Mouse (Mus musculus) right cerebral cortex, postnatal 36 days (tissue): Measurements from ENCODE around the gene Ankrd13c.
"Not testable (repeated sequence)": the region's sequence is repeated elsewhere in the genome, so short reads cannot be mapped to it uniquely, and the experiment has no call there.

Experiments used
- DNase-seq, 2 experiments: peaks; one replicate each; pipeline ENCODE4 v3.0.0; 2022; ENCODE audit warnings: low spot score in 2 of 2, mixed read lengths in 1 of 2

Ankrd13c gene

GRCm38 (mm10) chr3:157946843-157947358 is at the start of gene Ankrd13c:
Gene Ankrd13c (plus strand): TSS chr3:157947239.
- peak; percentile 89 to 93 for DNase-seq

GRCm38 (mm10) chr3:157897645-157898044 is 49.4 kb upstream of the Ankrd13c start:
- DNase-seq: no peak

- DNase-seq: no peak
These were observed 47.1 kb upstream of the Ankrd13c start for GRCm38 (mm10) chr3:157899986-157900385.

GRCm38 (mm10) chr3:157901721-157902120 is 45.3 kb upstream of the Ankrd13c start:
- DNase-seq: no peak

- DNase-seq: no peak
These were observed 38.9 kb upstream of the Ankrd13c start for GRCm38 (mm10) chr3:157908166-157908565.

- no peak for DNase-seq
These were observed 36.8 kb upstream of the Ankrd13c start for GRCm38 (mm10) chr3:157910262-157910661.

GRCm38 (mm10) chr3:157912155-157912554 is 34.9 kb upstream of the Ankrd13c start:
- no peak for DNase-seq

GRCm38 (mm10) chr3:157916336-157916735 is 30.7 kb upstream of the Ankrd13c start:
- no peak for DNase-seq

- no peak for DNase-seq
These were observed 25.7 kb upstream of the Ankrd13c start for GRCm38 (mm10) chr3:157921376-157921775.

- DNase-seq: no peak
These were observed 23.7 kb upstream of the Ankrd13c start for GRCm38 (mm10) chr3:157923268-157923835.

GRCm38 (mm10) chr3:157924692-157925328 is 22.2 kb upstream of the Ankrd13c start, which contains the start of gene Cth:
Gene Cth (minus strand): TSS chr3:157925077.
- DNase-seq: peak; percentile 79 to 88

GRCm38 (mm10) chr3:157925706-157926510 is 21.1 kb upstream of the Ankrd13c start:
- DNase-seq: no peak

- DNase-seq: no peak
These were observed 20.3 kb upstream of the Ankrd13c start for GRCm38 (mm10) chr3:157926761-157927160.

- DNase-seq: peak in 1 of 2 experiments; percentile 7
These were observed 18.3 kb upstream of the Ankrd13c start for GRCm38 (mm10) chr3:157928731-157929130.

GRCm38 (mm10) chr3:157929417-157929816 is 17.6 kb upstream of the Ankrd13c start:
- DNase-seq: no peak

GRCm38 (mm10) chr3:157931592-157931991 is 15.4 kb upstream of the Ankrd13c start:
- no peak for DNase-seq

- no peak for DNase-seq
These were observed 15.0 kb upstream of the Ankrd13c start for GRCm38 (mm10) chr3:157932074-157932473.

GRCm38 (mm10) chr3:157933223-157933622 is 13.8 kb upstream of the Ankrd13c start:
- not testable (repeated sequence) for DNase-seq

GRCm38 (mm10) chr3:157934301-157934823 is 12.7 kb upstream of the Ankrd13c start:
- no peak for DNase-seq

- no peak for DNase-seq
These were observed 8.5 kb upstream of the Ankrd13c start for GRCm38 (mm10) chr3:157938585-157938984.

GRCm38 (mm10) chr3:157947383-157948280 is 593 bp downstream of the Ankrd13c start:
- DNase-seq: no peak
